Mouse (Mus musculus): ENCODE measurements around the gene Mfrp. TPM values are rescaled to one million over a fixed set of nuclear protein-coding genes. Genes with fewer than 3 reads are reported as not detected.
A peak's percentile ranks its signal among the peaks of the same experiment; 100 is the strongest.

The Mfrp gene
- total and polyA plus RNA-seq, 2 experiments: not detected

DNA sequence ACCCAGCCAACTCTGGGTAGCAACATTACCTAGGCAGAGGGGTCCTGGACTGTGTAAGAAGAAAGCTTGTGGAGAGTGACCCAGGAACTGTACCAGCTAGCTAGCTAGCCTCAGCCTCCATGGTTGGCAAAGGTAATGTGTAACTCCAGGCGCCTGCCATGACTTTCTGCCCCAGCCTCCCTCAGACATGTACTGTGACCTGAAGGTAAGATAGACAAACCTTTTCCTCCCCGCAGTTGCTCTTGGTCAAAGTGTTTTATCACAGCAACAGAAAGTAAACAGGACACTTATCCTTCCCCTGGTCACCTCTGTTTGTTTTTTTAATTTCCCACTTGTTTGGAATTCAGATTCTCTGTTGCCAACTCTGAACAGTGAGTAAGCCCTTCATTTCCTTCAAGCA, 12.9 kb downstream of the Mfrp start:
- H3K27ac ChIP-seq (replicated peaks; ENCODE audit: insufficient read depth, low read depth, low read length): no peak overlapping the region
- DNase-seq (ENCODE audit: extremely low read depth, low read depth, low spot score): peak; percentile 57
- 31% methylated on average over 2 of the region's 2 CpGs for WGBS
- H3K4me1 ChIP-seq (ENCODE audit: control insufficient read depth, insufficient read depth, low read length): peaks cover 5% of the 10 kb centered on the region; the same call in 1 of the 2 replicates
- no peak overlapping the region for H3K4me3 ChIP-seq (ENCODE audit: insufficient read depth, low read depth, low read length)
- H3K36me3 ChIP-seq (ENCODE audit: control insufficient read depth, insufficient read depth, low read length): no peaks in the 10 kb centered on the region
- no peak overlapping the region for H3K9ac ChIP-seq (ENCODE audit: low read depth, low read length)
- H3K79me2 ChIP-seq (ENCODE audit: control insufficient read depth, insufficient read depth, low read length): no peaks in the 10 kb centered on the region; the same call in 1 of the 2 replicates
- no peak for TF ChIP-seq CTCF (IDR thresholded peaks at IDR 0.05; ENCODE audit: low read depth, low read length)
- TF ChIP-seq POLR2A (IDR thresholded peaks at IDR 0.05; ENCODE audit: extremely low read depth, insufficient read depth, low read length): no peak
- H3K27me3 ChIP-seq (ENCODE audit: control insufficient read depth, insufficient read depth, low read length): no peaks in the 10 kb centered on the region

- H3K36me3 ChIP-seq (ENCODE audit: control insufficient read depth, insufficient read depth, low read length): no peaks in the 10 kb centered on the region
- no peaks in the 10 kb centered on the region for H3K79me2 ChIP-seq (ENCODE audit: control insufficient read depth, insufficient read depth, low read length)
- no peaks in the 10 kb centered on the region for H3K27me3 ChIP-seq (ENCODE audit: control insufficient read depth, insufficient read depth, low read length)
- no peak overlapping the region for H3K9ac ChIP-seq (ENCODE audit: low read depth, low read length)
- H3K4me1 ChIP-seq (ENCODE audit: control insufficient read depth, insufficient read depth, low read length): peaks cover 5% of the 10 kb centered on the region; the same call in 1 of the 2 replicates
- no peak for DNase-seq (ENCODE audit: extremely low read depth, low read depth, low spot score)
- WGBS: 92% methylated on average over 9 of the region's 9 CpGs
- no peak overlapping the region for H3K27ac ChIP-seq (replicated peaks; ENCODE audit: insufficient read depth, low read depth, low read length)
- TF ChIP-seq CTCF (IDR thresholded peaks at IDR 0.05; ENCODE audit: low read depth, low read length): no peak
- TF ChIP-seq POLR2A (IDR thresholded peaks at IDR 0.05; ENCODE audit: extremely low read depth, insufficient read depth, low read length): no peak
- H3K4me3 ChIP-seq (ENCODE audit: insufficient read depth, low read depth, low read length): no peak overlapping the region
Measured at GRCm38 (mm10) chr9:44115599-44115998, 14.1 kb downstream of the Mfrp start.

GRCm38 (mm10) chr9:44116182-44116581, 14.7 kb downstream of the Mfrp start:
- peaks cover 5% of the 10 kb centered on the region; the same call in 1 of the 2 replicates for H3K4me1 ChIP-seq (ENCODE audit: control insufficient read depth, insufficient read depth, low read length)
- no peaks in the 10 kb centered on the region for H3K27me3 ChIP-seq (ENCODE audit: control insufficient read depth, insufficient read depth, low read length)
- no peak for DNase-seq (ENCODE audit: extremely low read depth, low read depth, low spot score)
- TF ChIP-seq POLR2A (IDR thresholded peaks at IDR 0.05; ENCODE audit: extremely low read depth, insufficient read depth, low read length): no peak
- no peak for TF ChIP-seq CTCF (IDR thresholded peaks at IDR 0.05; ENCODE audit: low read depth, low read length)
- no peak overlapping the region for H3K9ac ChIP-seq (ENCODE audit: low read depth, low read length)
- 92% methylated on average over 4 of the region's 4 CpGs for WGBS
- H3K4me3 ChIP-seq (ENCODE audit: insufficient read depth, low read depth, low read length): no peak overlapping the region
- no peaks in the 10 kb centered on the region for H3K79me2 ChIP-seq (ENCODE audit: control insufficient read depth, insufficient read depth, low read length)
- H3K36me3 ChIP-seq (ENCODE audit: control insufficient read depth, insufficient read depth, low read length): no peaks in the 10 kb centered on the region
- no peak overlapping the region for H3K27ac ChIP-seq (replicated peaks; ENCODE audit: insufficient read depth, low read depth, low read length)

- H3K36me3 ChIP-seq (ENCODE audit: control insufficient read depth, insufficient read depth, low read length): no peaks in the 10 kb centered on the region
- H3K79me2 ChIP-seq (ENCODE audit: control insufficient read depth, insufficient read depth, low read length): no peaks in the 10 kb centered on the region
- no peaks in the 10 kb centered on the region; the same call in 1 of the 2 replicates for H3K4me1 ChIP-seq (ENCODE audit: control insufficient read depth, insufficient read depth, low read length)
- no peak overlapping the region for H3K4me3 ChIP-seq (ENCODE audit: insufficient read depth, low read depth, low read length)
- H3K27me3 ChIP-seq (ENCODE audit: control insufficient read depth, insufficient read depth, low read length): no peaks in the 10 kb centered on the region
- DNase-seq (ENCODE audit: extremely low read depth, low read depth, low spot score): peak; percentile 20
- 65% methylated on average over 5 of the region's 5 CpGs for WGBS
- TF ChIP-seq POLR2A (IDR thresholded peaks at IDR 0.05; ENCODE audit: extremely low read depth, insufficient read depth, low read length): no peak
- TF ChIP-seq CTCF (IDR thresholded peaks at IDR 0.05; ENCODE audit: low read depth, low read length): peak; percentile 83
- no peak overlapping the region for H3K9ac ChIP-seq (ENCODE audit: low read depth, low read length)
- H3K27ac ChIP-seq (replicated peaks; ENCODE audit: insufficient read depth, low read depth, low read length): no peak overlapping the region
Measured at GRCm38 (mm10) chr9:44119011-44119410, 17.5 kb downstream of the Mfrp start.

DNA sequence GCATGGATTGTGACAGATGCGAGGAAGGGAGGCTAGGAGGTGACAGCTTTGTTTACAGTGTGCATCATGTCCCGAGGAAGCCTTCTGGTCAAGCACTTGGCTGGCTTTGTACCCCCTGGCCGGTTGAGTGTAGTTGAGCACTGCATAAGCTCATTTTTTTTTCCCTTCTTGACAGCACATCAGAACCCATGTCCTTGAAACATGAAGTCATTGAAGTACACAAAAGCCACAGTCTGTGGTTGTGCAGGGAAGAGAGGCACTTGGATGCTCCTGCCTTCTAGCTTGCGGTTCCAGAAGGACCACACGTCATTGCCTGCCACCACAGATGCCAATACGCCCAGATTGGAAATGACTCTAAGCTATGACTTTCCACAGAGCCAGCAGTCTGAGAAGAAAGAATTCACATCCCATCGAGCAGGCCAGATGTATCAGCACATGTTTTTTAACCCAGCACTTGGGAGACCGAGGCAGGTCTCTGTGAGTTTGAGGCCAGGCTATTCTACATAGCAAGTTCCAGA, 18.5 kb downstream of the Mfrp start:
- Histone ChIP-seq H3K36me3 (ENCODE audit: control insufficient read depth, insufficient read depth, low read length) (no peaks in the 10 kb centered on the region), H3K27ac (replicated peaks; ENCODE audit: insufficient read depth, low read depth, low read length) (no peak overlapping the region), H3K4me3 (ENCODE audit: insufficient read depth, low read depth, low read length) (no peak overlapping the region), H3K4me1 (ENCODE audit: control insufficient read depth, insufficient read depth, low read length) (no peaks in the 10 kb centered on the region), H3K27me3 (ENCODE audit: control insufficient read depth, insufficient read depth, low read length) (no peaks in the 10 kb centered on the region), H3K79me2 (ENCODE audit: control insufficient read depth, insufficient read depth, low read length) (no peaks in the 10 kb centered on the region), H3K9ac (ENCODE audit: low read depth, low read length) (no peak overlapping the region)
- WGBS: 79% methylated on average over 8 of the region's 8 CpGs
- no peak for TF ChIP-seq POLR2A (IDR thresholded peaks at IDR 0.05; ENCODE audit: extremely low read depth, insufficient read depth, low read length)
- no peak for DNase-seq (ENCODE audit: extremely low read depth, low read depth, low spot score)

GRCm38 (mm10) chr9:44124317-44124716, 22.8 kb downstream of the Mfrp start:
- H3K4me1 ChIP-seq (ENCODE audit: control insufficient read depth, insufficient read depth, low read length): peaks cover 14% of the 10 kb centered on the region
- no peak for TF ChIP-seq POLR2A (IDR thresholded peaks at IDR 0.05; ENCODE audit: extremely low read depth, insufficient read depth, low read length)
- peak; percentile 54 for TF ChIP-seq CTCF (IDR thresholded peaks at IDR 0.05; ENCODE audit: low read depth, low read length)
- no peak for DNase-seq (ENCODE audit: extremely low read depth, low read depth, low spot score)
- no peak overlapping the region for H3K9ac ChIP-seq (ENCODE audit: low read depth, low read length)
- H3K27ac ChIP-seq (replicated peaks; ENCODE audit: insufficient read depth, low read depth, low read length): no peak overlapping the region
- no peaks in the 10 kb centered on the region for H3K79me2 ChIP-seq (ENCODE audit: control insufficient read depth, insufficient read depth, low read length)
- H3K36me3 ChIP-seq (ENCODE audit: control insufficient read depth, insufficient read depth, low read length): no peaks in the 10 kb centered on the region
- no peaks in the 10 kb centered on the region for H3K27me3 ChIP-seq (ENCODE audit: control insufficient read depth, insufficient read depth, low read length)
- WGBS: 72% methylated on average over 6 of the region's 6 CpGs
- no peak overlapping the region for H3K4me3 ChIP-seq (ENCODE audit: insufficient read depth, low read depth, low read length)

Measured in liver, adult 2 months (tissue).